14 mouse cellular contexts compared by ENCODE assay signal in genomic region chr15:83640208-83640607, GRCm38 (mm10).
"Had no signal": no experiment of that assay in that cellular context is flagged by ENCODE, and none has a peak within 500 bp of the region (broad histone marks: within the 10 kb centered on the region; RNA-seq: fewer than 3 reads in every experiment).

No protein-coding gene starts in this region.

- H3K9ac ChIP-seq: liver, embryonic 15.5 days; neural tube, embryonic 12.5 days had no signal

- DNase-seq: kidney, adult 8-10 months; kidney, postnatal 36 days; layer of hippocampus, adult 9-11 months; layer of hippocampus, postnatal 36 days; lung, adult 2 months; lung, postnatal 36 days; midbrain, embryonic 14.5 days; thymus, postnatal 14 days had no signal

- H3K4me1 ChIP-seq: liver, embryonic 15.5 days had no signal

- H3K27me3 ChIP-seq: liver, embryonic 15.5 days; neural tube, embryonic 12.5 days had no signal

- H3K4me2 ChIP-seq: liver, embryonic 11.5 days; liver, embryonic 15.5 days; neural tube, embryonic 12.5 days had no signal

- ATAC-seq: lung, postnatal 0 days had no signal

- H3K9me3 ChIP-seq: liver, embryonic 15.5 days; neural tube, embryonic 12.5 days had no signal

- H3K27ac ChIP-seq: kidney, postnatal 0 days; liver, embryonic 15.5 days; neural tube, embryonic 12.5 days; stomach, postnatal 0 days had no signal

- H3K4me3 ChIP-seq: liver, embryonic 15.5 days; neural tube, embryonic 12.5 days had no signal

- H3K36me3 ChIP-seq: liver, embryonic 15.5 days had no signal
